Comparison of ENCODE assay signal across 31 mouse cellular contexts in genomic region chr13:49677793-49678192, GRCm38 (mm10).
"Had no signal": no experiment of that assay in that cellular context is flagged by ENCODE, and none has a peak within 500 bp of the region (broad histone marks: within the 10 kb centered on the region; RNA-seq: fewer than 3 reads in every experiment).

No protein-coding gene starts in this region.

- ATAC-seq: liver, embryonic 12.5 days; liver, postnatal 0 days; lung, postnatal 0 days; midbrain, embryonic 13.5 days; midbrain, embryonic 15.5 days; midbrain, embryonic 16.5 days had no signal

- H3K27me3 ChIP-seq: limb, embryonic 12.5 days; limb, embryonic 13.5 days; limb, embryonic 15.5 days; liver, embryonic 12.5 days; liver, embryonic 13.5 days; liver, embryonic 15.5 days; lung, embryonic 15.5 days; megakaryocyte, embryonic 14.5 days; midbrain, embryonic 12.5 days; midbrain, embryonic 13.5 days; midbrain, embryonic 15.5 days had no signal

- H3K4me3 ChIP-seq: limb, embryonic 10.5 days; limb, embryonic 12.5 days; limb, embryonic 13.5 days; limb, embryonic 15.5 days; liver, embryonic 12.5 days; liver, embryonic 13.5 days; liver, embryonic 15.5 days; lung, embryonic 15.5 days; megakaryocyte, embryonic 14.5 days; midbrain, embryonic 10.5 days; midbrain, embryonic 12.5 days; midbrain, embryonic 13.5 days; midbrain, embryonic 15.5 days; myocyte had no signal

- H3K4me2 ChIP-seq: limb, embryonic 12.5 days; limb, embryonic 13.5 days; limb, embryonic 15.5 days; liver, embryonic 11.5 days; liver, embryonic 12.5 days; liver, embryonic 13.5 days; liver, embryonic 15.5 days; lung, embryonic 14.5 days; lung, embryonic 15.5 days; midbrain, embryonic 11.5 days; midbrain, embryonic 12.5 days; midbrain, embryonic 13.5 days; midbrain, embryonic 15.5 days had no signal

- H3K9me3 ChIP-seq: limb, embryonic 10.5 days; limb, embryonic 12.5 days; limb, embryonic 13.5 days; limb, embryonic 15.5 days; liver, embryonic 12.5 days; liver, embryonic 13.5 days; liver, embryonic 15.5 days; lung, embryonic 15.5 days; megakaryocyte, embryonic 14.5 days; midbrain, embryonic 10.5 days; midbrain, embryonic 12.5 days; midbrain, embryonic 13.5 days; midbrain, embryonic 15.5 days had no signal

- H3K27ac ChIP-seq: limb, embryonic 10.5 days; limb, embryonic 12.5 days; limb, embryonic 13.5 days; limb, embryonic 15.5 days; liver, embryonic 12.5 days; liver, embryonic 13.5 days; liver, embryonic 14.5 days; liver, embryonic 15.5 days; lung, embryonic 15.5 days; macrophage; midbrain, embryonic 10.5 days; midbrain, embryonic 12.5 days; midbrain, embryonic 13.5 days; midbrain, embryonic 15.5 days had no signal

- H3K9ac ChIP-seq: limb, embryonic 12.5 days; limb, embryonic 13.5 days; limb, embryonic 15.5 days; liver, embryonic 12.5 days; liver, embryonic 13.5 days; liver, embryonic 14.5 days; liver, embryonic 15.5 days; liver, postnatal 0 days; lung, embryonic 14.5 days; lung, embryonic 15.5 days; midbrain, embryonic 12.5 days; midbrain, embryonic 13.5 days; midbrain, embryonic 15.5 days had no signal

- DNase-seq: left cerebral cortex, postnatal 4 days; liver; liver, embryonic 13.5 days; liver, postnatal 0 days; lung, adult 18-20 months; lung, adult 2 months; lung, embryonic 14.5 days; lung, postnatal 10 days; lung, postnatal 14 days; lung, postnatal 36 days; lung, postnatal 4 days; midbrain, embryonic 14.5 days had no signal
